Mouse (Mus musculus): ENCODE data around the gene Msl1.

GRCm38 (mm10) chr11:98769007-98769954 lies 26.0 kb upstream of the Msl1 start:
- no peak for TF ChIP-seq USF1 (IDR thresholded peaks at IDR 0.05; ENCODE audit: low read depth)
- TF ChIP-seq CTCF (IDR thresholded peaks at IDR 0.05; ENCODE audit: control insufficient read depth, insufficient read depth, insufficient read length): no peak
- no peak for TF ChIP-seq MYOG (IDR thresholded peaks at IDR 0.05; ENCODE audit: control insufficient read depth, extremely low read depth, insufficient read length)
- no peak for TF ChIP-seq MYOD1 (IDR thresholded peaks at IDR 0.05; ENCODE audit: control insufficient read depth, insufficient read length, low read depth)
- TF ChIP-seq CEBPB (IDR thresholded peaks at IDR 0.05; ENCODE audit: low read depth): no peak
